Mouse (Mus musculus) MEL-GATA-1-ER (cell line): ENCODE measurements at regions not wholly inside any gene's neighbourhood (a gene's known extent, or its start where the extent isn't known, plus 50 kb on each side); places are given as distances from the start of the nearest gene placed in this dataset.

Source experiments
- DNase-seq: peaks from one replicate; pipeline ENCODE4 v3.0.0-alpha.2; 2012; ENCODE audit warnings: low read depth; ENCODE audit errors: extremely low read depth

DNA sequence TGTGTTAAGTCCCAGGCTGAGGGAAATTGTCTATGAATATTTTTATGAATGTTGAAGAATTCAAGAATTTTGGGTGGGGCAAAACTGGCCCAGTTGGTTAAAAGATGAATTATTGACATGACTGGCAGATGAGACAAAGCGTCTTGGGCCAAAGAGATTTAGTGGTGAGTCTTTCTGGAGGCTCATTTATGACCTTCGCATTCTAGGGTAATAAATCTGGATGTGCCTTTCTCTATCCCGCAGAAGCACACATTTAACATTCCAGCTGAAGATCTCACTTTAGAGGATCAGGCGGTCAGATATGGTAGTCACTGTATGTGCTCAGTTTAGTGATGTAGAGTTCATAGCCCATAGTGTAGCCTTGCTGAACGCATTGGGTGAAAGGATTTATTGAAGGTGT is 296.9 kb upstream of the Gm21798 start:
- no peak for DNase-seq

GRCm38 (mm10) chr15:64532260-64533120 is 285.0 kb upstream of the Gm21798 start:
- DNase-seq: no peak

GRCm38 (mm10) chr15:64533169-64533795 is 284.2 kb upstream of the Gm21798 start:
- no peak for DNase-seq

GRCm38 (mm10) chr15:64534166-64534565 is 283.3 kb upstream of the Gm21798 start:
- DNase-seq: no peak

GRCm38 (mm10) chr15:64535160-64535559 is 282.3 kb upstream of the Gm21798 start:
- no peak for DNase-seq

DNA sequence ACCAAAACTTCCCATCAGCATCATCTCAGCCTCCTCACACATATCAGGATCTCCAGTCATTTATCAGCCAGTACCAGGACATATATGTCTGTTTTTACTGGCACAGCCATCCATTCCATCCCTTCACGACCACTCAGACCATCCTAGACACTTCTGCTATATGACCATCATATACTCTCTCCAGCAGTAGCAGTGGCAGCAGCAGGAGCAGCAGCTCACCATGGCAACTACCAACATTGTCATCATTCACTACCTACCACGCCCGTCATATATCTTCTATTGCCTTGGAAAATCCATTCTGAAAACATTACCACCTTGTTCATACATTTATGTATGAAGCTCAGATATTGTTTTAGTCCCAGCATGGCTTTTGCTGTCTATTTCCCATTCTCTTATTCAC is 276.1 kb upstream of the Gm21798 start:
- DNase-seq: no peak

- DNase-seq: no peak
Measured at GRCm38 (mm10) chr15:64542250-64542901, 275.1 kb upstream of the Gm21798 start.

- DNase-seq: no peak
Measured at GRCm38 (mm10) chr15:64542908-64543307, 274.6 kb upstream of the Gm21798 start.

- no peak for DNase-seq
Measured at GRCm38 (mm10) chr15:64546035-64546434, 271.5 kb upstream of the Gm21798 start.

DNA sequence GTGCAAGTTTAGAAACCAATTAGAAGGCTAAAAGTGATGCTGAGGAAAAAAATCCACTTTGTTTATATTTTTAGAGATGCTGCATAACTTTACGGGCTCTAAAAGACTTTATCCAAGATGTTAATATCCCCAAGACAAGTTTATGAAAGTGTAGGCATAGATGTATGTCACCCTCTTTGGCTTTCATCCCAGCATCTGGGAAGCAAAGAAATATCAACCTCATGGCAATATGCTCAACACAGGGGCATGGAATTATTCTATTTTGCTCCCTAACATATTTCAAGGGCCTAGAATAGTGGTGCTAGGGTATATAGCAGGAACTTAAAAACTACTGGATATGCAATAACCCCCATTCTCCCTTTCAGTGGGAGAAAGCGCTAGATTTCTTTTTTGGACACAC is 260.0 kb upstream of the Gm21798 start:
- no peak for DNase-seq

- DNase-seq: no peak
Measured at GRCm38 (mm10) chr15:64558220-64558619, 259.3 kb upstream of the Gm21798 start.

- DNase-seq: no peak
Measured at GRCm38 (mm10) chr15:64562431-64563111, 254.9 kb upstream of the Gm21798 start.

- DNase-seq: no peak
Measured at GRCm38 (mm10) chr15:64564703-64565102, 252.8 kb upstream of the Gm21798 start.

GRCm38 (mm10) chr15:64576891-64577535 is 240.5 kb upstream of the Gm21798 start:
- no peak for DNase-seq

- no peak for DNase-seq
Measured at GRCm38 (mm10) chr15:64578991-64579390, 238.5 kb upstream of the Gm21798 start.

- no peak for DNase-seq
Measured at GRCm38 (mm10) chr15:64580481-64580880, 237.0 kb upstream of the Gm21798 start.

DNA sequence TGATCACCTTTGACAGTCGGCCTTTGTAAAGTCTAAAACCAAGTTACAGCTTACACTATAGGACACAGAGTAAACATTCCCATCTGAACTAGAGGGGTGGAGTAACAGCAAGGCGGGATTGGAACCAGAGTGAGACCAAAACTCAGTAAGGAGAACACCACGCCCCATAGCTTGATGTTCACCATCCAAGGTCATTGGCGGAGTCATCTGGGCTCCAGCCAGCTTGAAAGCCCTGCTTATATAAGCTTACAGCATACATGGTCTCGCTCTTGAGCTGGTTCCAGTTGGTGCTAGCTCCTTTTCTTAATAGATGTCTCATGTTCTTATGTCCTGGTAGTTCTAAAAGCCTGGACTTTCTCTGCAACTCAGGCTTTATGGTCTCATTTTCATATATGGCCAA is 236.4 kb upstream of the Gm21798 start:
- DNase-seq: no peak

DNA sequence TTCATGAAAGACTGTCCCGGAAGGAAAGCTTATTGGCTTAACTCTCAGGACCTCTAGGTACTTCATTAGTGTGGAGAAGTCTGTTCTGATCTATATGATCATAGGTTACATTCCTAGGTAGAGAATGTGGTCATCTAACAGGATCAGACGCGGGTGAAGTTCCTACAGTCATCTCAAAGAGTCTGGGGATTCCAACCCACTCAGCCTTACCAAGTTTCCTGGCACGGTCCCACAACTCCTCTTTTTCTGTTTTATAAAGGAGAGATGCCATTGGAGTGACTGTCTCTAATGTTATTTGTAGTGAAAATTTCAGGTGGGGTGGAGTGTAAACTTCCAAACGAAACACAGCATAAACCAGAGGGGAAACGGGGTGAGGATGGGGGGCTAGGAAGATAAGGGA is 233.4 kb upstream of the Gm21798 start:
- no peak for DNase-seq

GRCm38 (mm10) chr15:64586776-64587175 is 230.7 kb upstream of the Gm21798 start:
- no peak for DNase-seq

GRCm38 (mm10) chr15:64590092-64590881 is 227.2 kb upstream of the Gm21798 start:
- no peak for DNase-seq
